Mouse (Mus musculus) forebrain, embryonic 11.5 days (tissue): ENCODE measurements around the gene Szt2. TPM values are rescaled to one million over a fixed set of nuclear protein-coding genes. Genes with fewer than 3 reads are reported as not detected.
A peak's percentile ranks its signal among the peaks of the same experiment; 100 is the strongest.

Source experiments
- ATAC-seq: fragments of 200-750 bp; cut with Nextera tagmentation; replicated peaks from 2 replicates; pipeline ENCODE4 v1.8.0; 2017; ENCODE audit warnings: moderate TSS enrichment; ENCODE audit not compliant: low FRiP score
- DNase-seq: peaks from one replicate; pipeline ENCODE4 v3.0.0-alpha.2; 2017; ENCODE audit warnings: low spot score
- H3K27ac ChIP-seq: fragments of 300-500 bp; sonication (generic); 2 replicates; pipeline ENCODE4 v1.5.1; 2014; ENCODE audit warnings: low read depth, low read length
- H3K27me3 ChIP-seq: fragments of 300-500 bp; sonication (generic); 2 replicates; pipeline ENCODE4 v1.6.1; 2014; ENCODE audit warnings: mild to moderate bottlenecking, low read length, mixed read lengths; ENCODE audit not compliant: control insufficient read depth, insufficient read depth
- H3K36me3 ChIP-seq: fragments of 300-500 bp; sonication (generic); 2 replicates; pipeline ENCODE4 v1.6.1; 2014; ENCODE audit warnings: mild to moderate bottlenecking, low read length, moderate library complexity, mixed read lengths; ENCODE audit not compliant: control insufficient read depth, insufficient read depth
- H3K4me1 ChIP-seq: fragments of 300-500 bp; sonication (generic); replicated peaks from 2 replicates; pipeline ENCODE4 v1.6.1; 2014; ENCODE audit warnings: low read length, mixed read lengths; ENCODE audit not compliant: control insufficient read depth, insufficient read depth
- H3K4me2 ChIP-seq: fragments of 300-500 bp; sonication (generic); 2 replicates; pipeline ENCODE4 v1.6.1; 2014; ENCODE audit warnings: low read depth, mild to moderate bottlenecking, low read length, moderate library complexity, mixed read lengths; ENCODE audit not compliant: severe bottlenecking
- H3K4me3 ChIP-seq: fragments of 300-500 bp; sonication (generic); 2 replicates; pipeline ENCODE4 v1.5.1; 2014; ENCODE audit warnings: low read depth, low read length
- H3K9ac ChIP-seq: fragments of 300-500 bp; sonication (generic); 2 replicates; pipeline ENCODE4 v1.6.1; 2014; ENCODE audit warnings: low read length
- H3K9me3 ChIP-seq: fragments of 300-500 bp; sonication (generic); 2 replicates; pipeline ENCODE4 v1.6.1; 2016; ENCODE audit warnings: low read length, mixed read lengths; ENCODE audit not compliant: control insufficient read depth
- WGBS: fragments of 180-500 bp; shearing (Covaris S2); extraction: QIAGEN DNeasy Blood & Tissue Kit; methylation state at CpG from one replicate; pipeline ENCODE4 v1.1.7; 2014; 5-methylcytosine and 5-hydroxymethylcytosine counted together
- polyA plus RNA-seq: library from polyadenylated mRNA; unstranded; fragments of >200 nt; fragmentation: Nextera tagmentation; extraction: Ambion mirVana; gene quantifications from 2 replicates; pipeline ENCODE4 v1.2.1, GENCODE M21; 2014

The Szt2 gene
- 14.1 and 18.3 TPM in 2 replicates for polyA plus RNA-seq

DNA sequence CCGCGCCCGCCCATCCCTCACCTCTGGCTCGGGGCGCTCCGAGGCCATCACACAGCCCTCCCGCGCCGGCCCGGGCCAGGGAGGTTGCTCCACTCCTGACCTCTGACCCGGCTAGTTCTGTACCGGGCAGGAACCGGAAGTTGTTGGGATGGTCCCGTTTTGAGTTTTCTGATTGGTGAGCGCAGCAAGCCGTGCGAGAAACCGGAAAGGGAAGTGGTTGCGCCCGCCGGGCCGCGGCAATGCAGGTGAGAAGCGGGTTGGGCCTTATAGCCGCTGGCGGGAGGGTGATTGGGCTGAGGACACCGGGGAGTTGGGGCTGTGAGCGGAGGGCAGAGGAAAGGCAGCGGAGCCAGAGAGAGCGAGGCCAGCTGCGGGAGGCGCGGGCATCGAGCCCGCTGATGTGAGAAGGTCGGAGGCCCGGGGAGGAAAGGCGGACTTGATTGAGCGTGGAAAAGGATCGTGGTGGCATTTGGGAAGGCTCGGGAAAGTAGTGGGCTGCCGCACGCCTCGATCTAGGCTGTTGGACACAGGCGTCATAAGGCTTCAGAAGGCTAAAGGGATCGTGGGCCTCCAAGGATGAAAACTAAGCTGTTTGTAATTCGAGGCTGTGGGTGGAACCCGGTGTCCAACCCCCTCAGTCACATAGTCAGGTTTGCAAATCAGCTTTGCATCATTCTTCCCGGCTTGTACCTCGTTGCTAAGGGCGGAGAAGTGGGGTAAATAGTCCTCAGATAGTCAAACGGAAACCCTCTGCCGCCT, at the start of gene Szt2, which contains the start of gene Med8:
Gene Szt2 (minus strand): TSS at position 132 of the 759 bp plus-strand sequence.
Gene Med8 (plus strand): TSS at position 196 of the 759 bp plus-strand sequence.
- Histone ChIP-seq H3K4me2 (peak within 1 kb of the TSS; percentile 88), H3K27ac (no peak within 1 kb of the TSS; the same call in 1 of the 2 replicates), H3K4me1 (peaks cover 9% of the 10 kb centered on the region; the same call in 1 of the 2 replicates), H3K4me3 (peak within 1 kb of the TSS; percentile 88), H3K9me3 (no peaks in the 10 kb centered on the region), H3K36me3 (peaks cover 10% of the 10 kb centered on the region; the same call in 1 of the 2 replicates), H3K9ac (peak within 1 kb of the TSS; percentile 88), H3K27me3 (no peaks in the 10 kb centered on the region)
- ATAC-seq (peak; percentile 96), DNase-seq (peak; percentile 89)
- WGBS, result under 1% methylated on average over 53 of the region's 53 CpGs

GRCm38 (mm10) chr4:118457345-118457975, 48.4 kb upstream of the Szt2 start, which contains the start of gene Mpl:
Mpl (minus strand) TSS chr4:118457513.
- Histone ChIP-seq H3K4me1 (no peaks in the 10 kb centered on the region), H3K27ac (no peak within 1 kb of the TSS), H3K4me3 (no peak within 1 kb of the TSS), H3K36me3 (no peaks in the 10 kb centered on the region), H3K9me3 (no peaks in the 10 kb centered on the region), H3K4me2 (no peak within 1 kb of the TSS), H3K27me3 (no peaks in the 10 kb centered on the region), H3K9ac (no peak within 1 kb of the TSS)
- DNase-seq (no peak), ATAC-seq (no peak)
- WGBS, result 76% methylated on average over 9 of the region's 9 CpGs

DNA sequence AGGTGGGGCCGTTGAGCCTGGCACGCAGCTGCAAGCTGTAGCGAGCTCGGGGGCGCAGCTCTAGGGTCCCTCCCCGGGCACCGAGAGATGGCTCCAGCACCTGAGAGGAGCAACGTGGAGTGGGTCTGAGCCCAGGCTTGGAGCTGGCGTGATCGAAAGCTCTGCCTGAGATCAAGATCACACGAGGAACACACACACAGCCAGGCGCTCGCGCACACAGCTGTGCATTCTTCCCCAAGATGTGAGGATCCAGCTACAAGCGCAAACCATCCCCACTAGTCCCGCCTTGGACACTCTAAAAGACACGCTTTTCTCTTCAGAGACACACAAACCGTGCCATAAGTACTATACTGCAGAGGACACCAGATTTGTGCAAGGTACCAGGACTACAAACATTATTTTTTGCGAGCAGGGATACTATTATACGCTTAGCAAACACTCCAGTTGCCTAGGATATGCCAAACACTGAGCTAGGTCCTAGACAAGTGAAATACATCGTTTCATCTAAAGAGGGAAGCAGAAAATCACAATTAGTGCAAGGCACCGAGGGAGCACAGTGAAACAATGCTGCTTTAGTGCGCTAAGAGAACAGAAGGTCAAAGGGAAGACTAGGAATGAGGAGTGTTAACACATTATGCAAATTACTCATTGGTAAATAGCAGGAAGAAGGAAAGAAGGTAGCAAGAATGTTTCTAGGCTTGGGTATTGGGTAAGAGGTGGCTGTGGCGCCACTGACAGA, 37.5 kb upstream of the Szt2 start:
- H3K27me3 ChIP-seq, result no peaks in the 10 kb centered on the region; the same call in 1 of the 2 replicates
- H3K27ac ChIP-seq, result no peak overlapping the region
- no peaks in the 10 kb centered on the region for H3K9me3 ChIP-seq
- DNase-seq, result no peak
- peak overlapping the region; percentile 76 for H3K4me2 ChIP-seq
- peak overlapping the region; percentile 33 for H3K4me3 ChIP-seq
- H3K4me1 ChIP-seq, result peaks cover 5% of the 10 kb centered on the region; the same call in 1 of the 2 replicates
- no peaks in the 10 kb centered on the region for H3K36me3 ChIP-seq
- H3K9ac ChIP-seq, result peak overlapping the region; percentile 53
- peak; percentile 7; the same call in 1 of the 2 replicates for ATAC-seq
- WGBS, result 17% methylated on average over 24 of the region's 24 CpGs

DNA sequence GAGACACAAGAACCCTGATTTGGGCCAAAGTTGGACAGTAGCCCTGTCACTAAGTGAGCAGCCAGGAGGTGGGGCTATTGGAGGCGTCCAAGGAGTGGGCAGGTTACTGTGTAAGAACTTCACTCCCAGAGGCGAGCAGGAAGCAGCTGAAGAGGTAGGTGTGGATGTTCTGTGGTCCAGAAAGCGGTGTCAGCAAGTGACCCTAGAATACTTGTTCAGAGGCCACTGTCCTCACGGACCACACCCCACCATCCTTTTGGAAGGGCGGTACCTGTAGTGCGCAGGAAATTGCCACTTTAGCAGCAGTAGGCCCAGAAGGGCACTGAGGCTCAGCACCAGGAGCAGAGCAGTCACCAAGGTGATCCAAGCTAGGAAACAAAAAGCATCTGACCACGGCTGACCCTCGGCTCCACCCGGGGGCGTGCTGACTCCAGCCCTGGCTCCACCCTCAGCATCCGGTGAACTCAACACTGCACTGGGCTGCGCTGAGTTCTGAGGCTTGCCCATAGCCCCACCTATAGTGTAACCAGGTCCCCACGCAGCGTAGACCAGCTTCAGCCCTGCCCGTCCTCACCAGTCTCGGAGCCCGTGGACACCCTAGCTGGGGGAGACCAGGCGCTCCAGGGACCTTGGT, 36.8 kb upstream of the Szt2 start:
- Histone ChIP-seq H3K27ac (no peak overlapping the region), H3K27me3 (no peaks in the 10 kb centered on the region; the same call in 1 of the 2 replicates), H3K36me3 (no peaks in the 10 kb centered on the region), H3K9ac (peak overlapping the region; percentile 53), H3K4me3 (peak overlapping the region; percentile 33), H3K9me3 (no peaks in the 10 kb centered on the region), H3K4me1 (peaks cover 5% of the 10 kb centered on the region; the same call in 1 of the 2 replicates), H3K4me2 (peak overlapping the region; percentile 76)
- DNase-seq (peak; percentile 59), ATAC-seq (peak; percentile 70)
- WGBS, result 16% methylated on average over 18 of the region's 18 CpGs

DNA sequence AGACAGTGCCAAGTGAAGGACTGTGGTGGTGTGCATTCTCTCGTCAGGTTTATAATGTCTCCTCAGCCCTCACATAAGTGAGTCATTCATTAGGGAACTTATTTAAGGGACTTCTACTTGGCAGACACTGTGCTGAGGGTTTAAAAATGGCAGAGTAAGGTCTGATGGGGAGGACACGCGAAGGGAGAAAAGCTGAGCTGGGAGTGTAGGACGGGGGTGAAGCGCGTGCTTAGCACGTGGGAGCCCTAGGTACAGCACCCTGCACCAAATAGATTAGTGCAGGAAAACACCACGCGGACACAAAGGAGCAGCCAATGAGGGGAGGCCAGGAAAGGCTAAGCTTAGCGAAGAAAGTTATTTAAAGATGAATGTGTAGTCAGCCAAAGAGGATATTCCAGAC, 36.0 kb upstream of the Szt2 start:
- H3K27ac ChIP-seq, result no peak overlapping the region
- no peaks in the 10 kb centered on the region; the same call in 1 of the 2 replicates for H3K27me3 ChIP-seq
- H3K4me3 ChIP-seq, result no peak overlapping the region
- H3K9me3 ChIP-seq, result no peaks in the 10 kb centered on the region
- H3K9ac ChIP-seq, result no peak overlapping the region
- ATAC-seq, result no peak
- H3K4me1 ChIP-seq, result peaks cover 5% of the 10 kb centered on the region; the same call in 1 of the 2 replicates
- no peaks in the 10 kb centered on the region for H3K36me3 ChIP-seq
- 81% methylated on average over 10 of the region's 10 CpGs for WGBS
- DNase-seq, result no peak
- no peak overlapping the region for H3K4me2 ChIP-seq

DNA sequence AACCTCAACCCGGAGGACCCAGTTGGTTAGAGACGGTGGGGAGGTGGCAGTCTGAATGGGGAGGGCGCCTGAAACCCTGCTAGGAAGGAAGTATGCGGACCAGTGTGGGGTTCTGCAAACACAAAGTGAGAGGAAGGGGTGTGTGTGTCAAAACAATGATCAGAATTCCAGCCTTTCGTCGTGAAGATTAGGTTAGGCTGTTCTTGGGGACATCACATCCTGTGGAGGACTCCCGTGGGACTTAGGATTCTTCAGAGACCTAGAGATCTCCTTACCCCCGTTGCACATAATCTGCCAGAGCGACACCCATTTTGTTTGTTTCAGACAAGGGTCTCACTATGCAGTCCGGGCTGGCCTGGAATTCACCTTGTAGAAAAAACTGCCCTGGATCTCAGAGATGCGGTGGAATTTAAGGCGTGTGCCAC, 28.8 kb upstream of the Szt2 start:
- ATAC-seq, result 0 out of 2 replicates have a peak, but pooled peaks have one; percentile 32
- WGBS, result 8% methylated on average over 12 of the region's 12 CpGs

GRCm38 (mm10) chr4:118436820-118437603, 27.9 kb upstream of the Szt2 start, which contains the start of gene Cdc20:
Cdc20 (minus strand) TSS chr4:118437352.
- Histone ChIP-seq H3K36me3 (peaks cover 7% of the 10 kb centered on the region), H3K27me3 (no peaks in the 10 kb centered on the region), H3K4me1 (peaks cover 15% of the 10 kb centered on the region), H3K9ac (peak within 1 kb of the TSS; percentile 90), H3K4me3 (peak within 1 kb of the TSS; percentile 75), H3K4me2 (peak within 1 kb of the TSS; percentile 87), H3K9me3 (no peaks in the 10 kb centered on the region), H3K27ac (peak within 1 kb of the TSS; percentile 83)
- WGBS, result under 1% methylated on average over 67 of the region's 67 CpGs
- ATAC-seq, result peak; percentile 96
- peak; percentile 93 for DNase-seq

More for the DNA sequence above, 28.8 kb upstream of the Szt2 start:
- H3K27me3 ChIP-seq, result no peaks in the 10 kb centered on the region
- peak overlapping the region; percentile 75 for H3K4me3 ChIP-seq
- H3K36me3 ChIP-seq, result peaks cover 4% of the 10 kb centered on the region
- H3K9me3 ChIP-seq, result no peaks in the 10 kb centered on the region
- H3K4me2 ChIP-seq, result peak overlapping the region; percentile 87
- H3K4me1 ChIP-seq, result peaks cover 15% of the 10 kb centered on the region
- peak overlapping the region; percentile 83 for H3K27ac ChIP-seq
- peak overlapping the region; percentile 90 for H3K9ac ChIP-seq
- DNase-seq, result peak; percentile 56
